Mouse (Mus musculus) gonadal fat pad, adult 2 months (tissue): ENCODE measurements around the gene Rnf227. TPM values are rescaled to one million over a fixed set of nuclear protein-coding genes. Genes with fewer than 3 reads are reported as not detected.
"Not testable (repeated sequence)": the region's sequence is repeated elsewhere in the genome, so short reads cannot be mapped to it uniquely, and the experiment has no call there.

ENCODE experiments used
- DNase-seq: peaks from one replicate; pipeline ENCODE4 v3.0.0-alpha.2; 2012; ENCODE audit warnings: low read depth
- polyA plus RNA-seq: library from polyadenylated mRNA; depleted of rRNA; stranded (reverse); fragments of >200 nt; gene quantifications from 2 replicates; pipeline ENCODE4 v1.2.3, GENCODE M21; 2012; rRNA removed

Gene Rnf227
- polyA plus RNA-seq = 0.66 and 1.5 TPM in 2 replicates

- DNase-seq = no peak
Measured at GRCm38 (mm10) chr11:69340161-69341131, at the start of gene Rnf227. TSS of gene Rnf227 (plus strand) at chr11:69340461.

GRCm38 (mm10) chr11:69291111-69291510, 49.1 kb upstream of the Rnf227 start:
- no peak for DNase-seq

- DNase-seq = no peak
Measured at GRCm38 (mm10) chr11:69295286-69295685, 45.0 kb upstream of the Rnf227 start.

- no peak for DNase-seq
Measured at GRCm38 (mm10) chr11:69297799-69298198, 42.5 kb upstream of the Rnf227 start.

- DNase-seq = no peak
Measured at GRCm38 (mm10) chr11:69298231-69298630, 42.0 kb upstream of the Rnf227 start.

GRCm38 (mm10) chr11:69302817-69303216, 37.4 kb upstream of the Rnf227 start:
- DNase-seq = no peak

GRCm38 (mm10) chr11:69305291-69305690, 35.0 kb upstream of the Rnf227 start:
- no peak for DNase-seq

GRCm38 (mm10) chr11:69306039-69306438, 34.2 kb upstream of the Rnf227 start:
- no peak for DNase-seq

- DNase-seq = no peak
Measured at GRCm38 (mm10) chr11:69311266-69311665, 29.0 kb upstream of the Rnf227 start.

- no peak for DNase-seq
Measured at GRCm38 (mm10) chr11:69316361-69316760, 23.9 kb upstream of the Rnf227 start.

GRCm38 (mm10) chr11:69318000-69318399, 22.3 kb upstream of the Rnf227 start:
- DNase-seq = not testable (repeated sequence)

GRCm38 (mm10) chr11:69321580-69321979, 18.7 kb upstream of the Rnf227 start:
- no peak for DNase-seq

- DNase-seq = no peak
Measured at GRCm38 (mm10) chr11:69322010-69322409, 18.3 kb upstream of the Rnf227 start.

- DNase-seq = no peak
Measured at GRCm38 (mm10) chr11:69322693-69323471, 17.4 kb upstream of the Rnf227 start.

GRCm38 (mm10) chr11:69323667-69324111, 16.6 kb upstream of the Rnf227 start, which contains the start of the genes Cntrob and Trappc1:
TSS of gene Cntrob (minus strand) at chr11:69323775.
TSS of gene Trappc1 (plus strand) at chr11:69323980.
- DNase-seq = peak; percentile 79

- no peak for DNase-seq
Measured at GRCm38 (mm10) chr11:69324749-69325148, 15.5 kb upstream of the Rnf227 start.

GRCm38 (mm10) chr11:69325628-69326407, 14.4 kb upstream of the Rnf227 start, which contains the start of gene Kcnab3:
TSS of gene Kcnab3 (plus strand) at chr11:69326258.
- DNase-seq = no peak

- DNase-seq = no peak
Measured at GRCm38 (mm10) chr11:69326408-69327156, 13.7 kb upstream of the Rnf227 start.

GRCm38 (mm10) chr11:69327157-69327442, 13.2 kb upstream of the Rnf227 start:
- no peak for DNase-seq

GRCm38 (mm10) chr11:69327648-69328047, 12.6 kb upstream of the Rnf227 start:
- no peak for DNase-seq

- no peak for DNase-seq
Measured at GRCm38 (mm10) chr11:69328517-69328916, 11.7 kb upstream of the Rnf227 start.
